ENCODE assay signal across 11 mouse cellular contexts in genomic region chr1:181543711-181544383, GRCm38 (mm10). TPM values are rescaled to one million over a fixed set of nuclear protein-coding genes. Genes with fewer than 3 reads are reported as not detected.
DNase-seq lines count a peak whose midpoint lies in the region; ATAC-seq and TF ChIP-seq lines count a peak whose summit lies in the region.
"Had no signal": no experiment of that assay in that cellular context is flagged by ENCODE, and none has a peak within 500 bp of the region (broad histone marks: within the 10 kb centered on the region; RNA-seq: fewer than 3 reads in every experiment).

No protein-coding gene starts in this region.

- no peak for ATAC-seq in midbrain, postnatal 0 days (ENCODE audit: low FRiP score)
- ATAC-seq in midbrain, embryonic 13.5 days = no peak

- H3K36me3 ChIP-seq in midbrain, postnatal 0 days (ENCODE audit: insufficient read depth, low read length) = no peaks in the 10 kb centered on the region
- no peaks in the 10 kb centered on the region for H3K36me3 ChIP-seq in midbrain, embryonic 13.5 days
- H3K36me3 ChIP-seq: G1E had no signal

- H3K27ac ChIP-seq in midbrain, postnatal 0 days (ENCODE audit: low read depth, low read length) = no peak overlapping the region
- no peak overlapping the region for H3K27ac ChIP-seq in midbrain, embryonic 13.5 days

- no peaks in the 10 kb centered on the region for H3K4me1 ChIP-seq in midbrain, postnatal 0 days (ENCODE audit: insufficient read depth, low read length)
- H3K4me1 ChIP-seq in midbrain, embryonic 13.5 days (replicated peaks) = no peaks in the 10 kb centered on the region

- H3K27me3 ChIP-seq in midbrain, postnatal 0 days (ENCODE audit: insufficient read depth, low read length) = no peaks in the 10 kb centered on the region
- no peaks in the 10 kb centered on the region for H3K27me3 ChIP-seq in midbrain, embryonic 13.5 days

- H3K4me2 ChIP-seq in midbrain, postnatal 0 days (ENCODE audit: low read depth, low read length, poor library complexity, severe bottlenecking) = no peak overlapping the region
- H3K4me2 ChIP-seq in midbrain, embryonic 13.5 days (replicated peaks) = no peak overlapping the region

- H3K9ac ChIP-seq in midbrain, postnatal 0 days (replicated peaks; ENCODE audit: low read length, poor library complexity, severe bottlenecking) = no peak overlapping the region
- no peak overlapping the region for H3K9ac ChIP-seq in midbrain, embryonic 13.5 days (replicated peaks)

- TF ChIP-seq CTCF in midbrain, postnatal 0 days (IDR thresholded peaks at IDR 0.05) = peak; percentile 48

- DNase-seq in embryo, embryonic 11 days = peak; percentile 42
- no peak for DNase-seq in embryo, embryonic 10 days (ENCODE audit: low spot score)
- DNase-seq in midbrain, postnatal 0 days (ENCODE audit: low spot score) = no peak
- peak; percentile 60 to 78 for DNase-seq in adrenal gland, postnatal 36 days
- peak; percentile 40 for DNase-seq in lung, postnatal 10 days
- no peak for DNase-seq in layer of hippocampus, postnatal 36 days
- DNase-seq in layer of hippocampus, postnatal 10 days (ENCODE audit: low spot score in 2 of 2) = no peak

- H3K4me3 ChIP-seq in midbrain, postnatal 0 days (ENCODE audit: low read depth, low read length) = no peak overlapping the region
- no peak overlapping the region for H3K4me3 ChIP-seq in midbrain, embryonic 13.5 days (replicated peaks)

- WGBS in midbrain, postnatal 0 days = 85% methylated on average over 5 of the region's 5 CpGs
- 71% methylated on average over 5 of the region's 5 CpGs for WGBS in midbrain, embryonic 13.5 days

- H3K9me3 ChIP-seq in midbrain, postnatal 0 days (ENCODE audit: low read length) = no peaks in the 10 kb centered on the region
- H3K9me3 ChIP-seq in midbrain, embryonic 13.5 days = no peaks in the 10 kb centered on the region
- H3K9me3 ChIP-seq: G1E had no signal

RNA-seq across cellular contexts. Expression of gene Dnah14, which starts 32.5 kb away (rescaled TPM):
- under 0.01 and 0.14 TPM in 2 replicates for total RNA-seq in midbrain, postnatal 0 days (2014; rRNA removed)
- polyA plus RNA-seq in midbrain, postnatal 0 days (2015; fragmentation: Nextera tagmentation; extraction: Ambion mirVana) = 0.43 and 0.70 TPM in 2 replicates
- 0.73 and 0.82 TPM in 2 replicates for polyA plus RNA-seq in midbrain, embryonic 13.5 days (2015; fragmentation: Nextera tagmentation; extraction: Ambion mirVana)
- under 1 TPM in 1 of 2 experiments, not detected in 1; 0.03 TPM for total RNA-seq in adrenal gland, postnatal 36 days (2021)
- under 1 TPM; 0.22 to 0.76 TPM for total RNA-seq in layer of hippocampus, postnatal 36 days (2021)
- 1 to 10 TPM in 1 of 2 experiments, under 1 TPM in 1; 0.98 to 2.4 TPM for total RNA-seq in layer of hippocampus, postnatal 10 days (2021)
- total RNA-seq: heart, postnatal 36 days had no signal
- polyA plus RNA-seq: G1E had no signal

RNA-seq across cellular contexts. Expression of gene Ccdc121, which starts 32.6 kb away (rescaled TPM):
- total RNA-seq in midbrain, postnatal 0 days (2014; rRNA removed) = 0.14 and 0.33 TPM in 2 replicates
- polyA plus RNA-seq in midbrain, postnatal 0 days (2015; fragmentation: Nextera tagmentation; extraction: Ambion mirVana) = 0.19 and 0.27 TPM in 2 replicates
- polyA plus RNA-seq in midbrain, embryonic 13.5 days (2015; fragmentation: Nextera tagmentation; extraction: Ambion mirVana) = not detected in 2 replicates
- not detected for total RNA-seq in adrenal gland, postnatal 36 days (2021)
- under 1 TPM; 0.20 to 0.25 TPM for total RNA-seq in layer of hippocampus, postnatal 36 days (2021)
- under 1 TPM; 0.32 to 0.47 TPM for total RNA-seq in layer of hippocampus, postnatal 10 days (2021)
- total RNA-seq: heart, postnatal 36 days had no signal
- polyA plus RNA-seq: embryonic facial prominence, embryonic 11.5 days; G1E had no signal

Comparison
In these comparisons a context has a peak if more than half of its experiments do, and no peak if none do; other contexts are left out.
1. DNase-seq: peak in embryo, embryonic 11 days (single experiment), adrenal gland, postnatal 36 days (2 of 2) and lung, postnatal 10 days (single experiment); none in embryo, embryonic 10 days (single experiment), midbrain, postnatal 0 days (single experiment), layer of hippocampus, postnatal 36 days (0 of 2) and layer of hippocampus, postnatal 10 days (0 of 2).